Mouse (Mus musculus) lung, postnatal 0 days (tissue): ENCODE data around the gene Ltbp2.

Source experiments
- CTCF ChIP-seq: IDR thresholded peaks from 2 replicates; pipeline ENCODE4 v1.5.1; 2016; ENCODE audit warnings: antibody characterized with exemption, mild to moderate bottlenecking
- EP300 ChIP-seq: IDR thresholded peaks from 2 replicates; pipeline ENCODE4 v1.6.1; 2016; ENCODE audit warnings: antibody characterized with exemption, mild to moderate bottlenecking, control low read depth

DNA sequence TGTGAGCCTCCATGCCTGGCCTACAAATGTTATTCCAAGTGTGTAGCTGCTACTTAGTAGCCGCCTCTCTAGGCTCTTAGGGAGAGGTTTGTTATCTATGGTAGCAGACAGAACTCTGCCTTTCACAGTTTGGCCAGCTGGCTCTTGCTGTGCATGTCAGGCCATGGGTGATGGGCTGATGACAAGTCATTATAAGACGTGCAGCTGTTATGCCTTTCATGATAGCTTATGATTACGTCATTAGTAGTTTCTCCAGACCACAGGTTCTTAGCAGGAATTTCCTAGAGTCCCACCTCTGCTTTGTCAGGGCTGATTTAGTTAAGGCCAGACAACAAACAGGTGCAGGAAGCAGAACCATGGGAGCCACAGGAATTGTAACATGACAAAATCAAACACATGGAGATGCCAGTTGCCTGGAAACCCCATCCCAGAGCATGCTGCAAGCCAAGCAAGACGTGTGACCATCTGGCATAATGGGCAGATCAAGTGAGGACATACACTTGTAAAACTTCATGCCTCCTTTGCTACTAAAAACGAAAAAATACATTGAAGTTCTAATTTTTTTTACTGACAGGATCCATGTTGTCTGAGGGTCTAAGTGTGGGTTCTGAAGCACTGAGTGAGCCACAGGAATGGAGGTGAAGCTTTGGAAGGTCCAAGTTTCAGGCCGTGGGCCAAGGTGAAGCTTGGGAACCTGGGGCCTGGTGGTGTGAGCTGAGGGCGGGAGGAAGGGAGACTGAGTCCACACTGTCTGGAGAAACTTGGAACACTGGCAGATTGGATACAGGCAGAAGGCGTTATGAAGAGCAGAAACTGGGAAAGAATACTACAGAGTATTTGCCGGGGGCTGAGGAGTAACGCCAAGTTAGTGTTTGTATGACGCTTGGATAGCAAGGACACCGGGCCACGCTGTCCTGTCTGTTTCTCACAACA lies 56.8 kb downstream of the Ltbp2 start:
- no peak for TF ChIP-seq CTCF
- no peak for TF ChIP-seq EP300
